Mouse (Mus musculus) megakaryocyte progenitor cell, adult 5-6 weeks (primary cell): ENCODE data around the gene Nbas. TPM values are rescaled to one million over a fixed set of nuclear protein-coding genes. Genes with fewer than 3 reads are reported as not detected.
A peak's percentile ranks its signal among the peaks of the same experiment; 100 is the strongest.

Experiments
- ATAC-seq: replicated peaks from 2 replicates; pipeline ENCODE4 v1.8.0; 2016; ENCODE audit warnings: mild to moderate bottlenecking, moderate TSS enrichment, inconsistent platforms; ENCODE audit not compliant: poor library complexity
- total RNA-seq, 2 experiments: library from RNA; stranded (forward) in 1 of 2; stranded (reverse) in 1 of 2; fragments of 157-497, 149-512 nt in 1 of 2; fragments of 200-1000 nt in 1 of 2; gene quantifications; 2 replicates each; pipeline versions ENCODE4 v1.2.3 to v1.2.4; 2015 to 2017

Gene Nbas
- total RNA-seq, 2 experiments from 2014 or later: 21.2 to 22.5 TPM

GRCm38 (mm10) chr12:13519413-13519812 is 250.5 kb downstream of the Nbas start:
- ATAC-seq: no peak

GRCm38 (mm10) chr12:13532731-13533365 is 263.9 kb downstream of the Nbas start:
- peak; percentile 68 for ATAC-seq

- no peak for ATAC-seq
Observed at GRCm38 (mm10) chr12:13539171-13539570, 270.2 kb downstream of the Nbas start.

GRCm38 (mm10) chr12:13543806-13544205 is 274.9 kb downstream of the Nbas start:
- ATAC-seq: no peak

- peak; percentile 94 for ATAC-seq
Observed at GRCm38 (mm10) chr12:13563646-13564289, 294.8 kb downstream of the Nbas start.

GRCm38 (mm10) chr12:13564330-13564729 is 295.4 kb downstream of the Nbas start:
- no peak for ATAC-seq

- ATAC-seq: no peak
Observed at GRCm38 (mm10) chr12:13566421-13566820, 297.5 kb downstream of the Nbas start.

- ATAC-seq: no peak
Observed at GRCm38 (mm10) chr12:13575158-13575557, 306.2 kb downstream of the Nbas start.

- peak; percentile 50; the same call in 1 of the 2 replicates for ATAC-seq
Observed at GRCm38 (mm10) chr12:13575605-13576600, 307.0 kb downstream of the Nbas start.

- ATAC-seq: no peak
Observed at GRCm38 (mm10) chr12:13576761-13577160, 307.8 kb downstream of the Nbas start.

- no peak for ATAC-seq
Observed at GRCm38 (mm10) chr12:13580796-13581195, 311.9 kb downstream of the Nbas start.

- no peak for ATAC-seq
Observed at GRCm38 (mm10) chr12:13583386-13583785, 314.5 kb downstream of the Nbas start.

- no peak for ATAC-seq
Observed at GRCm38 (mm10) chr12:13585527-13586156, 316.7 kb downstream of the Nbas start.

- no peak for ATAC-seq
Observed at GRCm38 (mm10) chr12:13587675-13588074, 318.7 kb downstream of the Nbas start.

- ATAC-seq: no peak
Observed at GRCm38 (mm10) chr12:13589021-13589420, 320.1 kb downstream of the Nbas start.

- ATAC-seq: no peak
Observed at GRCm38 (mm10) chr12:13594746-13595469, 326.0 kb downstream of the Nbas start.

- no peak for ATAC-seq
Observed at GRCm38 (mm10) chr12:13597026-13597425, 328.1 kb downstream of the Nbas start.

GRCm38 (mm10) chr12:13598545-13598944 is 329.6 kb downstream of the Nbas start:
- ATAC-seq: no peak

GRCm38 (mm10) chr12:13602414-13602813 is 333.5 kb downstream of the Nbas start:
- no peak for ATAC-seq

- ATAC-seq: no peak
Observed at GRCm38 (mm10) chr12:13607021-13607420, 338.1 kb downstream of the Nbas start.
